Mouse (Mus musculus) limb, embryonic 12.5 days (tissue): ENCODE data around the gene Eme1. TPM values are rescaled to one million over a fixed set of nuclear protein-coding genes. Genes with fewer than 3 reads are reported as not detected.

Source experiments
- ATAC-seq: fragments of 200-750 bp; cut with Nextera tagmentation; 2 replicates; pipeline ENCODE4 v1.8.0; 2017; ENCODE audit warnings: low read depth, moderate TSS enrichment; ENCODE audit not compliant: insufficient number of reproducible peaks, insufficient read depth, low FRiP score, low TSS enrichment
- H3K27ac ChIP-seq: fragments of 300-500 bp; sonication (generic); 2 replicates; pipeline ENCODE4 v1.5.1; 2016; ENCODE audit warnings: mild to moderate bottlenecking, moderate library complexity
- H3K27me3 ChIP-seq: fragments of 300-500 bp; sonication (generic); 2 replicates; pipeline ENCODE4 v1.6.1; 2016; ENCODE audit warnings: mild to moderate bottlenecking, moderate library complexity
- H3K36me3 ChIP-seq: fragments of 300-500 bp; sonication (generic); 2 replicates; pipeline ENCODE4 v1.6.1; 2016; ENCODE audit warnings: mild to moderate bottlenecking, moderate library complexity
- H3K4me1 ChIP-seq: fragments of 300-500 bp; sonication (generic); replicated peaks from 2 replicates; pipeline ENCODE4 v1.6.1; 2016
- H3K4me2 ChIP-seq: fragments of 300-500 bp; sonication (generic); 2 replicates; pipeline ENCODE4 v1.6.1; 2016; ENCODE audit warnings: mild to moderate bottlenecking, moderate library complexity
- H3K4me3 ChIP-seq: fragments of 300-500 bp; sonication (generic); replicated peaks from 2 replicates; pipeline ENCODE4 v1.5.1; 2016; ENCODE audit warnings: mild to moderate bottlenecking
- H3K9ac ChIP-seq: fragments of 300-500 bp; sonication (generic); replicated peaks from 2 replicates; pipeline ENCODE4 v1.6.1; 2016; ENCODE audit warnings: mild to moderate bottlenecking, moderate library complexity
- H3K9me3 ChIP-seq: fragments of 300-500 bp; sonication (generic); 2 replicates; pipeline ENCODE4 v1.6.1; 2016; ENCODE audit warnings: mild to moderate bottlenecking, moderate library complexity
- WGBS: fragments of 180-500 bp; shearing (Covaris S2); methylation state at CpG from one replicate; pipeline ENCODE4 v1.1.7; 2016; 5-methylcytosine and 5-hydroxymethylcytosine counted together
- polyA plus RNA-seq: library from polyadenylated mRNA; unstranded; fragments of >200 nt; fragmentation: Nextera tagmentation; extraction: Ambion mirVana; gene quantifications from 2 replicates; pipeline ENCODE4 v1.2.1, GENCODE M21; 2016

The Eme1 gene
- polyA plus RNA-seq, 1 experiment from 2014 or later: 37.1 TPM

- Histone ChIP-seq H3K9ac (no peak overlapping the region), H3K4me2 (no peak overlapping the region), H3K4me1 (peaks cover 13% of the 10 kb centered on the region), H3K36me3 (peaks cover 14% of the 10 kb centered on the region; the same call in 1 of the 2 replicates), H3K9me3 (no peaks in the 10 kb centered on the region), H3K27me3 (no peaks in the 10 kb centered on the region), H3K27ac (no peak overlapping the region), H3K4me3 (no peak overlapping the region)
- WGBS: 84% methylated on average over 4 of the region's 4 CpGs
- ATAC-seq: no peak
Measured at GRCm38 (mm10) chr11:94597319-94597718, 56.4 kb downstream of the Eme1 start.

- H3K9me3 ChIP-seq: no peaks in the 10 kb centered on the region
- peaks cover 14% of the 10 kb centered on the region; the same call in 1 of the 2 replicates for H3K36me3 ChIP-seq
- H3K27me3 ChIP-seq: no peaks in the 10 kb centered on the region
- no peak for ATAC-seq
- H3K4me2 ChIP-seq: no peak overlapping the region
- H3K27ac ChIP-seq: no peak overlapping the region
- no peak overlapping the region for H3K4me3 ChIP-seq
- WGBS: 73% methylated on average over 7 of the region's 7 CpGs
- H3K4me1 ChIP-seq: peaks cover 12% of the 10 kb centered on the region
- H3K9ac ChIP-seq: no peak overlapping the region
Measured at GRCm38 (mm10) chr11:94596311-94596852, 57.4 kb downstream of the Eme1 start.

Other genes with a start within 250 kb of the Eme1 start
- gene Cacna1g, start 179.8 kb downstream of the Eme1 start, polyA plus RNA-seq: 25.5 and 26.9 TPM in 2 replicates
- gene Spata20, start 167.8 kb downstream of the Eme1 start, polyA plus RNA-seq: 0.20 and 0.40 TPM in 2 replicates
- 2.8 and 4.1 TPM in 2 replicates for gene Epn3, start 154.0 kb downstream of the Eme1 start, polyA plus RNA-seq
- gene Mycbpap, start 132.2 kb downstream of the Eme1 start, polyA plus RNA-seq: 5.1 and 7.0 TPM in 2 replicates
- 4.1 and 5.7 TPM in 2 replicates for gene Rsad1, start 104.7 kb downstream of the Eme1 start, polyA plus RNA-seq
- 3.6 and 5.3 TPM in 2 replicates for gene Chad, start 88.9 kb downstream of the Eme1 start, polyA plus RNA-seq
- gene Acsf2, start 52.1 kb downstream of the Eme1 start, polyA plus RNA-seq: 5.0 and 6.0 TPM in 2 replicates
- 205 and 217 TPM in 2 replicates for gene Lrrc59, start 24.2 kb downstream of the Eme1 start, polyA plus RNA-seq
- 144 and 148 TPM in 2 replicates for gene Mrpl27, start 197 bp downstream of the Eme1 start, polyA plus RNA-seq
- gene Xylt2, start 23.6 kb upstream of the Eme1 start, polyA plus RNA-seq: 24.7 and 31.9 TPM in 2 replicates
- 0.13 and 0.17 TPM in 2 replicates for gene Gm11541, start 50.5 kb upstream of the Eme1 start, polyA plus RNA-seq
- gene Cdc34b, start 87.8 kb upstream of the Eme1 start, polyA plus RNA-seq: 0.18 TPM in 1 of 2 replicates, not detected in the other
- not detected in 2 replicates for gene Tmem92, start 128.7 kb upstream of the Eme1 start, polyA plus RNA-seq